Mouse (Mus musculus): ENCODE measurements around the gene Mrpl1. TPM values are rescaled to one million over a fixed set of nuclear protein-coding genes. Genes with fewer than 3 reads are reported as not detected.

Mrpl1 gene
- polyA plus RNA-seq, 1 experiment, result 7.5 TPM

DNA sequence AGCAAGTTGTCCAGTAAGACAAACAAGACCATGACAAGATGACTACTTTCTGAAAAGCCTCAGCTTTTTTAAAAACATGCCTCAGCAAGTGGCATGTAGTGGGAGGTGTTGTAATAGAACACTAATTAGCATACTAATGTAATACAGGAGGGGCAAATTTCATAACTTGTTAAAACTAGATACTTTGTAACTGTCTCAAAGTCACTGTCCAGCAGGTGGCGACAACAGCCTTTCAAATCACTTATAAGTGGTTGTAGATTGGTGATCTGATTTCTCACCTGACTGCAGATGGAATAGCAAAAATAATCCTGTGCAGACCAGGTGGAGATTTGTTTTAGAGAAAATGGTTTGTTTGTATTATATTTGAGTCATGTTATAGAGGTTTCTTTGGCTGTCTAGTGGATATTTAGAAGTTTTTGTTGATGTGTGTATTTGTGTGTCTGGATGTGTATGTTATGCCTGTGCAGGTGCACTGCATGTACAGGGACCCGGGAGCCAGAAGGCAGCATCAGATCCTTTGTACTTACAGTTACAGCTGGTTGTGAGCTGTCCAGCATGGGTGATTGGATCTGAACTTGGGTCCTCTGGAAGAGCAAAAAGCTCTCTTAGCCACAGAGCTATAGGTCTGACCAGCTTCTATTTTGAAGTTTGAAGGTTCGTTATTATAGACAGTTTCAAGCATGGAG is 57.9 kb downstream of the Mrpl1 start:
- Histone ChIP-seq H3K4me3 (no peak overlapping the region), H3K4me2 (ENCODE audit: low read depth) (no peak overlapping the region), H3ac (ENCODE audit: control insufficient read depth, insufficient read length) (no peak overlapping the region), H3K27me3 (ENCODE audit: control insufficient read depth, insufficient read depth, insufficient read length) (no peaks in the 10 kb centered on the region), H3K36me3 (ENCODE audit: control insufficient read depth, insufficient read depth) (no peaks in the 10 kb centered on the region), H3K79me2 (ENCODE audit: control insufficient read depth, insufficient read depth) (no peaks in the 10 kb centered on the region)
- TF ChIP-seq TCF12 (IDR thresholded peaks at IDR 0.05; ENCODE audit: insufficient read depth, poor library complexity, severe bottlenecking), result no peak
- TF ChIP-seq USF1 (IDR thresholded peaks at IDR 0.05; ENCODE audit: low read depth), result no peak
- no peak for TF ChIP-seq MAX (IDR thresholded peaks at IDR 0.05; ENCODE audit: low read depth)
- TF ChIP-seq POLR2AphosphoS2 (IDR thresholded peaks at IDR 0.05; ENCODE audit: insufficient read length, low read depth), result no peak
- TF ChIP-seq TCF3 (IDR thresholded peaks at IDR 0.05; ENCODE audit: insufficient read length, low read depth), result no peak
- TF ChIP-seq E2F4 (IDR thresholded peaks at IDR 0.05; ENCODE audit: insufficient read depth), result no peak
- TF ChIP-seq MYOD1 (IDR thresholded peaks at IDR 0.05; ENCODE audit: control insufficient read depth in 1 of 3, insufficient read length in 2 of 3, low read depth in 2 of 3), result no peak
- no peak for TF ChIP-seq CEBPB (IDR thresholded peaks at IDR 0.05; ENCODE audit: insufficient read depth, poor library complexity, severe bottlenecking)
- no peak for TF ChIP-seq SRF (IDR thresholded peaks at IDR 0.05; ENCODE audit: control insufficient read depth, insufficient read length, low read depth)
- TF ChIP-seq MYOG (IDR thresholded peaks at IDR 0.05; ENCODE audit: control insufficient read depth in 1 of 3, insufficient read depth in 1 of 3, insufficient read length in 2 of 3, low read depth in 2 of 3), result no peak
- no peak for TF ChIP-seq POLR2A (IDR thresholded peaks at IDR 0.05; ENCODE audit: insufficient read length, low read depth)
- no peak for TF ChIP-seq REST (IDR thresholded peaks at IDR 0.05; ENCODE audit: insufficient read depth, insufficient read length)

DNA sequence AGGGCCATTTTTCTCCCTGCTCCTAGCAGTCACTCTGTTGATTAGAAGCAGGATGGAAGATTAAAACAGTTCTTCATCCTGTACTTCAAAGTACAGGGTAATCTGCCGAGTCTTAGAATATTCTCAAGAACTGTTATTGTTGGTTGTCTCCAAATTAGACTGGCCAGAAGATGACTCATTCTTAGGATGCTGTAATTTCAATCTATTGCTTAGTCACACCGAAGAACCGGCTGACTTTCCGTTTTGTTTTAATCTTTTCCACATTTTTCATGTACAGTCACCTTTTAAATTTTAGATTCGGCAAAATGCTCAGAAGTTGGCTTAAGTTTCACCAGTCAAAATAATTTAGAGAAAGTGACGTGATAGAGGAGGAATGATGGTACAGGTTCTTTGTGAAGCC is 61.8 kb downstream of the Mrpl1 start:
- Histone ChIP-seq H3ac (ENCODE audit: control insufficient read depth, insufficient read length) (no peak overlapping the region), H3K4me3 (no peak overlapping the region), H3K36me3 (ENCODE audit: control insufficient read depth, insufficient read depth) (no peaks in the 10 kb centered on the region), H3K27me3 (ENCODE audit: control insufficient read depth, insufficient read depth, insufficient read length) (no peaks in the 10 kb centered on the region), H3K4me2 (ENCODE audit: low read depth) (peak overlapping the region; percentile 60), H3K79me2 (ENCODE audit: control insufficient read depth, insufficient read depth) (no peaks in the 10 kb centered on the region)
- TF ChIP-seq SRF (IDR thresholded peaks at IDR 0.05; ENCODE audit: control insufficient read depth, insufficient read length, low read depth) (no peak), MAX (IDR thresholded peaks at IDR 0.05; ENCODE audit: low read depth) (no peak), MYOD1 (IDR thresholded peaks at IDR 0.05; ENCODE audit: control insufficient read depth in 1 of 3, insufficient read length in 2 of 3, low read depth in 2 of 3) (no peak), E2F4 (IDR thresholded peaks at IDR 0.05; ENCODE audit: insufficient read depth) (no peak), CEBPB (IDR thresholded peaks at IDR 0.05; ENCODE audit: insufficient read depth, poor library complexity, severe bottlenecking) (no peak), USF1 (IDR thresholded peaks at IDR 0.05; ENCODE audit: low read depth) (no peak), MYOG (IDR thresholded peaks at IDR 0.05; ENCODE audit: control insufficient read depth in 1 of 3, insufficient read depth in 1 of 3, insufficient read length in 2 of 3, low read depth in 2 of 3) (no peak), POLR2A (IDR thresholded peaks at IDR 0.05; ENCODE audit: insufficient read length, low read depth) (no peak), TCF3 (IDR thresholded peaks at IDR 0.05; ENCODE audit: insufficient read length, low read depth) (no peak), POLR2AphosphoS2 (IDR thresholded peaks at IDR 0.05; ENCODE audit: insufficient read length, low read depth) (no peak), REST (IDR thresholded peaks at IDR 0.05; ENCODE audit: insufficient read depth, insufficient read length) (no peak), TCF12 (IDR thresholded peaks at IDR 0.05; ENCODE audit: insufficient read depth, poor library complexity, severe bottlenecking) (no peak)

DNA sequence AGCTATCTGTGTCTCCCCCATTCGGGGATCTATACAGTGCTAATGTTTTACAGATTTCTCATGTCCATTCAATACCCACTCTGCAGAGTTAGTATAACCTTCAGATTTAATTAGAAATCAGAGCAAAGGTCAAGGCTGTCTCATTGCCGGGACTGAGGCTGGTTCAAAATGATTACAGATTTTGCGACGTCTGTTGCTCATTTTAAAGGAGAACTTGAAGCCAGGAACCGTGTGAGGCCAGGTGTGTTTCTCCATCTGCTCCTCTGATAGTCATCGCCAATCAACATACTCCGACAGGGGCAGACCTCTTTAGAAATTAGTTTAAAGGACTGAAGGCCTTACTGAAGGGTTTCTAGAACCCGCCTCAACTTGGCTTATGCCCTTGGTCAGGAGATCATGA is 96.5 kb downstream of the Mrpl1 start:
- Histone ChIP-seq H3K4me3 (no peak overlapping the region), H3K4me2 (ENCODE audit: low read depth) (no peak overlapping the region), H3ac (ENCODE audit: control insufficient read depth, insufficient read length) (no peak overlapping the region), H3K27me3 (ENCODE audit: control insufficient read depth, insufficient read depth, insufficient read length) (no peaks in the 10 kb centered on the region), H3K36me3 (ENCODE audit: control insufficient read depth, insufficient read depth) (no peaks in the 10 kb centered on the region), H3K79me2 (ENCODE audit: control insufficient read depth, insufficient read depth) (no peaks in the 10 kb centered on the region)
- TF ChIP-seq REST (IDR thresholded peaks at IDR 0.05; ENCODE audit: insufficient read depth, insufficient read length) (no peak), USF1 (IDR thresholded peaks at IDR 0.05; ENCODE audit: low read depth) (no peak), MAX (IDR thresholded peaks at IDR 0.05; ENCODE audit: low read depth) (no peak), E2F4 (IDR thresholded peaks at IDR 0.05; ENCODE audit: insufficient read depth) (no peak), TCF3 (IDR thresholded peaks at IDR 0.05; ENCODE audit: insufficient read length, low read depth) (no peak), MYOD1 (IDR thresholded peaks at IDR 0.05; ENCODE audit: control insufficient read depth in 1 of 3, insufficient read length in 2 of 3, low read depth in 2 of 3) (no peak), CEBPB (IDR thresholded peaks at IDR 0.05; ENCODE audit: insufficient read depth, poor library complexity, severe bottlenecking) (no peak), TCF12 (IDR thresholded peaks at IDR 0.05; ENCODE audit: insufficient read depth, poor library complexity, severe bottlenecking) (no peak), POLR2A (IDR thresholded peaks at IDR 0.05; ENCODE audit: insufficient read length, low read depth) (no peak), SRF (IDR thresholded peaks at IDR 0.05; ENCODE audit: control insufficient read depth, insufficient read length, low read depth) (no peak), POLR2AphosphoS2 (IDR thresholded peaks at IDR 0.05; ENCODE audit: insufficient read length, low read depth) (no peak), MYOG (IDR thresholded peaks at IDR 0.05; ENCODE audit: control insufficient read depth in 1 of 3, insufficient read depth in 1 of 3, insufficient read length in 2 of 3, low read depth in 2 of 3) (no peak)

GRCm38 (mm10) chr5:96306271-96306670 is 97.0 kb downstream of the Mrpl1 start:
- H3K79me2 ChIP-seq (ENCODE audit: control insufficient read depth, insufficient read depth), result no peaks in the 10 kb centered on the region
- no peaks in the 10 kb centered on the region for H3K27me3 ChIP-seq (ENCODE audit: control insufficient read depth, insufficient read depth, insufficient read length)
- H3K36me3 ChIP-seq (ENCODE audit: control insufficient read depth, insufficient read depth), result no peaks in the 10 kb centered on the region
- H3K4me2 ChIP-seq (ENCODE audit: low read depth), result no peak overlapping the region
- no peak overlapping the region for H3K4me3 ChIP-seq
- H3ac ChIP-seq (ENCODE audit: control insufficient read depth, insufficient read length), result no peak overlapping the region
- TF ChIP-seq CEBPB (IDR thresholded peaks at IDR 0.05; ENCODE audit: insufficient read depth, poor library complexity, severe bottlenecking), result peak; percentile 68
- TF ChIP-seq MYOG (IDR thresholded peaks at IDR 0.05; ENCODE audit: control insufficient read depth in 1 of 3, insufficient read depth in 1 of 3, insufficient read length in 2 of 3, low read depth in 2 of 3), result no peak

Data from myocyte (in vitro differentiated cells).